Mouse (Mus musculus) mouse trophoblast stem cell (cell line): ENCODE measurements around the gene Rab31.

Experiments used
- in situ Hi-C, 2 experiments: fragments of 300-500 bp; cut with MseI, MboI; formaldehyde crosslinking; loops; 2 replicates in 1 of 2; 3 replicates in 1 of 2; pipeline ENCODE4 v1.15.1; 2025

Gene Rab31

GRCm38 (mm10) chr17:65739874-65740725 lies 32.5 kb downstream of the Rab31 start:
- in situ Hi-C loops = no loop called here

GRCm38 (mm10) chr17:65737622-65738021 lies 34.9 kb downstream of the Rab31 start:
- in situ Hi-C loops = no loop called here

GRCm38 (mm10) chr17:65737175-65737574 lies 35.4 kb downstream of the Rab31 start:
- in situ Hi-C loops = no loop called here

- in situ Hi-C loops = no loop called here
Observed at GRCm38 (mm10) chr17:65735088-65735487, 37.5 kb downstream of the Rab31 start.

- in situ Hi-C loops = no loop called here
Observed at GRCm38 (mm10) chr17:65732666-65733065, 39.9 kb downstream of the Rab31 start.

GRCm38 (mm10) chr17:65731710-65732109 lies 40.8 kb downstream of the Rab31 start:
- in situ Hi-C loops = no loop called here

- in situ Hi-C loops = no loop called here
Observed at GRCm38 (mm10) chr17:65729945-65730741, 42.4 kb downstream of the Rab31 start.

- in situ Hi-C loops = no loop called here
Observed at GRCm38 (mm10) chr17:65726755-65727154, 45.8 kb downstream of the Rab31 start.

- in situ Hi-C loops = no loop called here
Observed at GRCm38 (mm10) chr17:65726274-65726673, 46.3 kb downstream of the Rab31 start.

GRCm38 (mm10) chr17:65725814-65726213 lies 46.7 kb downstream of the Rab31 start:
- in situ Hi-C loops = no loop called here

- in situ Hi-C loops = no loop called here
Observed at GRCm38 (mm10) chr17:65725381-65725780, 47.2 kb downstream of the Rab31 start.

GRCm38 (mm10) chr17:65724254-65724653 lies 48.3 kb downstream of the Rab31 start:
- in situ Hi-C loops = no loop called here

- in situ Hi-C loops = no loop called here
Observed at GRCm38 (mm10) chr17:65723633-65724032, 48.9 kb downstream of the Rab31 start.

- in situ Hi-C loops = no loop called here
Observed at GRCm38 (mm10) chr17:65721330-65721729, 51.2 kb downstream of the Rab31 start.

GRCm38 (mm10) chr17:65719826-65720225 lies 52.7 kb downstream of the Rab31 start:
- in situ Hi-C loops = no loop called here

GRCm38 (mm10) chr17:65718578-65718977 lies 54.0 kb downstream of the Rab31 start:
- in situ Hi-C loops = no loop called here

GRCm38 (mm10) chr17:65717658-65718199 lies 54.8 kb downstream of the Rab31 start:
- in situ Hi-C loops = no loop called here

GRCm38 (mm10) chr17:65714060-65714459 lies 58.5 kb downstream of the Rab31 start:
- in situ Hi-C loops = no loop called here

- in situ Hi-C loops = no loop called here
Observed at GRCm38 (mm10) chr17:65712861-65713535, 59.6 kb downstream of the Rab31 start.

- in situ Hi-C loops = no loop called here
Observed at GRCm38 (mm10) chr17:65711779-65712178, 60.8 kb downstream of the Rab31 start.

- in situ Hi-C loops = no loop called here
Observed at GRCm38 (mm10) chr17:65710576-65710975, 62.0 kb downstream of the Rab31 start.

- in situ Hi-C loops = no loop called here
Observed at GRCm38 (mm10) chr17:65706220-65706619, 66.3 kb downstream of the Rab31 start.
